Mouse (Mus musculus): ENCODE measurements at regions not wholly inside any gene's neighbourhood (a gene's known extent, or its start where the extent isn't known, plus 50 kb on each side); places are given as distances from the start of the nearest gene placed in this dataset.

- Histone ChIP-seq H3K4me3 (no peak overlapping the region), H3K9ac (replicated peaks) (no peak overlapping the region), H3K4me2 (replicated peaks) (no peak overlapping the region), H3K36me3 (no peaks in the 10 kb centered on the region), H3K9me3 (no peaks in the 10 kb centered on the region), H3K4me1 (no peaks in the 10 kb centered on the region; the same call in 1 of the 2 replicates), H3K27ac (replicated peaks) (no peak overlapping the region), H3K27me3 (no peaks in the 10 kb centered on the region)
- no peak for ATAC-seq (ENCODE audit: low FRiP score, low read depth)
- WGBS = 87% methylated on average over 2 of the region's 2 CpGs
Measured at GRCm38 (mm10) chr3:143713183-143713582, 491.8 kb downstream of the Lmo4 start.

DNA sequence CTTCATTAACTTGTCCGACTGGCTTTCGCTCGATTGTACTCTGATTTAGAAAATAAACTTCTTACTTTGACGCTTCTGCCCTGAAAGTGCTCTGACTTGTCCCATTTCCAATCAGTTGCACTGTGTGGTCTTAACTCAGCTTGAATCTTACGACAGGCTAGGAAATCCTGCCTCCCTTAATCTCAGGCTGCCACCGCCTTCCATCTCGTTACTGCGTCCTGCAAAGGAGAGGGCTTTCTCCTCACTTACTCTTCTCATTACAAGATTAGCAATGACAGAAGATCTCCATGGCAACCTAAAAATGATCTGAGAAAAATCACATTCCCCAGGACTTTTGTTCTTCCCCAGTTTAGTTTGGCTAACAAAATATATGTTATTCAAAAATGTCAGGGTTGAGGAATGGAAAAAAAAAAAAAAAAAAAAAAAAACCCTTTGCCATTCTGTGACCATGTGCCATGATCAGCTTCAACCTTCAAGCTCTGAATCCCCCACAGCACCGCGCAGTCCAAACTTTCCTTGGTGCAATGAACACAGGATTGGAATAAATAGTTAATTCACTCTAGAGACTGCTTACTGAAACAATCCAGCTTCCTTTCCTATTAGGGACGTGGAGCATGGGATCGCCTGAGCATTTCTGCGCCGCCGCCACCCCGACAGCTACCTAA, 494.1 kb downstream of the Lmo4 start:
- Histone ChIP-seq H3K36me3 (no peaks in the 10 kb centered on the region), H3K9ac (replicated peaks) (no peak overlapping the region), H3K4me2 (replicated peaks) (no peak overlapping the region), H3K4me1 (no peaks in the 10 kb centered on the region; the same call in 1 of the 2 replicates), H3K9me3 (no peaks in the 10 kb centered on the region), H3K27me3 (no peaks in the 10 kb centered on the region), H3K27ac (replicated peaks) (no peak overlapping the region), H3K4me3 (no peak overlapping the region)
- 39% methylated on average over 16 of the region's 16 CpGs for WGBS
- peak; percentile 71 for ATAC-seq (ENCODE audit: low FRiP score, low read depth)

- no peaks in the 10 kb centered on the region for H3K9me3 ChIP-seq
- no peak for ATAC-seq (ENCODE audit: low FRiP score, low read depth)
Measured at GRCm38 (mm10) chr3:143706679-143707078, 498.3 kb downstream of the Lmo4 start.

DNA sequence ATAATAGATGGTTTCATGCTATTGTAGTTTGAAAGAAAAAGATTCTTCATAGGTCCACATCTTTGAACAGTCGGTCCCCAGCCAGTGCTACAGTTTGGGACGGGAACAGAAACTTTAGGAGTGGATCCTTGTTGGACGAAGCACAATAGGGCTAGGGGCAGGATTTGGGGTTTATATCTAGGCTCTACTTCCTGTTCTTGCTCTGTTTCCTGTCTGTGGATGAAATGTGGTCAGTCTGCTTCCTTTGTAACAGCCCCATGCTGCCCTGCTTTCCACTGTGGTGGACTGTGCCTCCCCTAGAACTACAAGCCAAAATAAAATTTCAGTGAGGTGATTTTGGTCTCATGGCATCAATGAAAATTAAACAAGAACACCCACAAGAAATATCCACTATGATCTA, 510.2 kb downstream of the Lmo4 start:
- Histone ChIP-seq H3K4me1 (no peaks in the 10 kb centered on the region), H3K27me3 (no peaks in the 10 kb centered on the region), H3K27ac (replicated peaks) (no peak overlapping the region), H3K4me2 (replicated peaks) (no peak overlapping the region), H3K9ac (replicated peaks) (no peak overlapping the region), H3K4me3 (no peak overlapping the region), H3K36me3 (no peaks in the 10 kb centered on the region), H3K9me3 (no peaks in the 10 kb centered on the region)
- no peak for ATAC-seq (ENCODE audit: low FRiP score, low read depth)
- 82% methylated on average over 3 of the region's 3 CpGs for WGBS

More at GRCm38 (mm10) chr3:143706679-143707078, 498.3 kb downstream of the Lmo4 start:
- Histone ChIP-seq H3K4me3 (no peak overlapping the region), H3K4me2 (replicated peaks) (no peak overlapping the region), H3K27ac (replicated peaks) (no peak overlapping the region), H3K27me3 (no peaks in the 10 kb centered on the region), H3K4me1 (no peaks in the 10 kb centered on the region; the same call in 1 of the 2 replicates), H3K9ac (replicated peaks) (no peak overlapping the region), H3K36me3 (no peaks in the 10 kb centered on the region)
- 89% methylated on average over 1 of the region's 1 CpGs for WGBS

DNA sequence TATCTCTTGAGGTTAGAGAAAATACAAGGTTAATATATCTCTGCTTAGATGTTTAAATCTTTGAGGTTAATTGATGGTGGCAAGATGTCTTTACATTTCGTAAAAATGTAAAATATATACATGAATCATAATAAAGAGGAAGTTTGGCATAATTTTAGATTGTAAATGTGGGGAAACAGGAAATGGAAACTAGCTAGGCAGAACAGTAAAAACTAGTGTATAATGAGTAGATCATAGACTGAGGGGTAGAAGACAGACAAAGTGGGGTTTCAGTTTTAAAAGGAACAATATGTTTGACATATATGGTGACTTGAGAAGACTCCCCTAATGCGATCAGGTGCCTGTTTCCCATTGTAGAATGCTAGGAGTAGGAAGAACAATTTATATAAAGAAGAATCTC, 519.3 kb downstream of the Lmo4 start:
- Histone ChIP-seq H3K4me3 (no peak overlapping the region), H3K36me3 (no peaks in the 10 kb centered on the region), H3K27ac (replicated peaks) (no peak overlapping the region), H3K27me3 (no peaks in the 10 kb centered on the region), H3K9ac (replicated peaks) (no peak overlapping the region), H3K9me3 (no peaks in the 10 kb centered on the region), H3K4me2 (replicated peaks) (no peak overlapping the region), H3K4me1 (no peaks in the 10 kb centered on the region)
- ATAC-seq (ENCODE audit: low FRiP score, low read depth) = no peak
- WGBS = 83% methylated on average over 2 of the region's 2 CpGs

DNA sequence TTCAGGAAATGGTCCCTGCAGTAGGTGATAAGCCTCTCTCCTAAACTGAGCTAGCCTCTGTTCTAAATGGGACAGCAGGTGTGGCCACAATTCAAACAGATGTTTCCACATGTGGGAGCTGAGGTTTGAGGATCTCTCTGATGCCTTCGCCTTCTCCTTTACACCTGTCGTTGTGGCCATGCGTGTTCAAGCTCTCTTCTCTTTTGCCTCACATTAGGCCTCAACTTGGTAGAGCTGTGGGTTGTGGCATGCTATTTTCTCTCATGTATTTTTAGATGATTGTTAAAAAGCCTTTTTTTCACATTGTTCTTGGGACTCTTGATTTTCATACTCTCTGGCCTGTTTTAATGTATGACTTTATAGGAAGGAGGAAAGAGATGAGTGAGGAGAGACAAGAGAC, 526.8 kb downstream of the Lmo4 start:
- no peak overlapping the region for H3K9ac ChIP-seq (replicated peaks)
- ATAC-seq (ENCODE audit: low FRiP score, low read depth) = no peak
- whole genome bisulfite sequencing = 94% methylated on average over 3 of the region's 3 CpGs

DNA sequence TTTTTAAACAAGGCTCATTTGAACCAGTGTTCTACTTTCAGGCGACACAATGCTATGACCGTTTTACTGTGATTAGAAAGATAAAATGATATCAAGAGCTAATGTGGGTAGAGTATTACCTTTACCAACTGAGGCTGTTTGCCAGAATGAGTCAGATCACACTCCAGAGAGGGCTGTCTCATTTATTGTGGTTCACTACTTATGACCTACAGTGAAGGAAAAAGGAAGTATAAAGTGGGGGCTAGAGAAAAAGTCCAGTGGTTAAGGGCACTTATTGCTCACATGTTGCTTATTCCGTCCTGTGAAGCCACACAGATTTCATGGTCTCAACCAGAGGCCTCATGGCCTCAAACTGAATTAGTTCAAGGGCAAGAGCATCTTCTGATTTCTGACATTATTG, 530.2 kb downstream of the Lmo4 start:
- ATAC-seq (ENCODE audit: low FRiP score, low read depth) = no peak
- Histone ChIP-seq H3K4me1 (no peaks in the 10 kb centered on the region), H3K27ac (replicated peaks) (no peak overlapping the region), H3K9ac (replicated peaks) (no peak overlapping the region), H3K36me3 (no peaks in the 10 kb centered on the region), H3K4me2 (replicated peaks) (no peak overlapping the region), H3K4me3 (no peak overlapping the region), H3K27me3 (no peaks in the 10 kb centered on the region), H3K9me3 (no peaks in the 10 kb centered on the region)
- WGBS = 93% methylated on average over 3 of the region's 3 CpGs

More for the DNA sequence above, 526.8 kb downstream of the Lmo4 start:
- no peaks in the 10 kb centered on the region for H3K27me3 ChIP-seq
- no peaks in the 10 kb centered on the region for H3K4me1 ChIP-seq
- no peaks in the 10 kb centered on the region for H3K9me3 ChIP-seq
- H3K36me3 ChIP-seq = no peaks in the 10 kb centered on the region
- no peak overlapping the region for H3K27ac ChIP-seq (replicated peaks)
- no peak overlapping the region for H3K4me3 ChIP-seq
- no peak overlapping the region for H3K4me2 ChIP-seq (replicated peaks)

GRCm38 (mm10) chr3:143674446-143674845, 530.6 kb downstream of the Lmo4 start:
- H3K36me3 ChIP-seq = no peaks in the 10 kb centered on the region
- ATAC-seq (ENCODE audit: low FRiP score, low read depth) = no peak
- H3K4me1 ChIP-seq = no peaks in the 10 kb centered on the region
- H3K4me3 ChIP-seq = no peak overlapping the region
- H3K27ac ChIP-seq (replicated peaks) = no peak overlapping the region
- H3K27me3 ChIP-seq = no peaks in the 10 kb centered on the region
- no peak overlapping the region for H3K9ac ChIP-seq (replicated peaks)
- H3K9me3 ChIP-seq = no peaks in the 10 kb centered on the region
- WGBS = 88% methylated on average over 7 of the region's 7 CpGs
- H3K4me2 ChIP-seq (replicated peaks) = no peak overlapping the region

DNA sequence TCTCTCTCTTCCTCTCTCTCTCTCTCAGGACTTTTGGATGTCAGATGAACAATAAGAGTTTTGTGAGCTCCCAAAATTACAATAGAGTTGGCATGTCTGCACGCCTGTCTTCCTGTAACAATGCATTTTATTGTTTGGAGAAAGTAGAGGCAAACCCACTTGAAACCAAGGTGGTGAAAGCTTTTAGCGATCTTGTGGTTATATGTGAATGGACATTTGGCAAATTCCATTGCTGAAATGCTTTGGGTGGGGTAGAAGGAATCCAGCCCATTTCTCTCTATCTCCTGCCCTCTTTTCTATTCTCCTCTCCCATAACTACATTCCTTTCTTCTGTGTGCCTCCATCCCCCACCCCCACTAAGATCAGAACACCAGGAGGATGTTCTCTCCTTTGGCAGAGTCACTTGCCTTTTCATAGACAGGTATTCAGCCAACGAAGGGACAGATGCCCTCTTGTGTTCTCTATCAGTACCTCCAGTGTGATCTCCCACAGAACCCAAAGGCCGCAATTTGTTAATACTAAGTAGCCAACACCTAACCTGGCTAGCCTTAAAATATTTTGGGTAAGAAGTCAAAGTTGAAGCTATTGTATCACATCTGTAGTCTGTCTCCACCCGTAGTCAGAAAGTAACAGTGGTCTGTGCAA, 542.9 kb downstream of the Lmo4 start:
- no peaks in the 10 kb centered on the region for H3K36me3 ChIP-seq
- no peak overlapping the region for H3K27ac ChIP-seq (replicated peaks)
- no peak overlapping the region for H3K4me3 ChIP-seq
- H3K4me1 ChIP-seq = no peaks in the 10 kb centered on the region
- 84% methylated on average over 5 of the region's 5 CpGs for WGBS
- H3K4me2 ChIP-seq (replicated peaks) = no peak overlapping the region
- no peak for ATAC-seq (ENCODE audit: low FRiP score, low read depth)
- H3K27me3 ChIP-seq = no peaks in the 10 kb centered on the region
- no peaks in the 10 kb centered on the region for H3K9me3 ChIP-seq
- H3K9ac ChIP-seq (replicated peaks) = no peak overlapping the region

DNA sequence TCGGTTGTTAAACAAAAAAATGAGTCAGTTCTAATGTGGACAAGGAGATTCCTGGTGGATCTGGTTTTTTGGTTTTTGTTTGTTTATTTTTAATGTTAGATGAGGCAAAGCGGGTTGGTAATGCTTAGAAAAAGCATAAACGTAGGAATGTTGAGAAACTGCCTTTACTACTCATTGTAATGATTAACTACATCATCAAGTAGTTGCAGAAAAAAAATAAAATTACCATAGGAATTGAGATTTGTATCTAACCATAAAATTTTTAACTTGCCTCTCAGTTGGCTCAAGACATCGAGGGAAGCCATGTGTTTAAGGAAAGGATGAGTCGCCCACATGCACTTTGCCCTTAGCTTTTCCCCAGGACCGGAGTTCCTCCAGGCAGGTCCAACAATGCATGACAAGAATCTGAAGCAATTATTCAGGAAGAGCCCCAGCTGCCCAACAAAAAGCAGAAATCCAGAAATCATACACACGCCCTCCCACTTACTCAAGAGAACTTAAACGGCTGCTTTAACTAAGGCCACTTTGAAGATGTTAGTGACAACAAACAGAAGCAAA, 545.5 kb downstream of the Lmo4 start:
- no peaks in the 10 kb centered on the region for H3K9me3 ChIP-seq
- H3K4me1 ChIP-seq = no peaks in the 10 kb centered on the region
- H3K36me3 ChIP-seq = no peaks in the 10 kb centered on the region
- H3K4me2 ChIP-seq (replicated peaks) = no peak overlapping the region
- no peak for ATAC-seq (ENCODE audit: low FRiP score, low read depth)
- 83% methylated on average over 8 of the region's 8 CpGs for WGBS
- H3K9ac ChIP-seq (replicated peaks) = no peak overlapping the region
- no peaks in the 10 kb centered on the region for H3K27me3 ChIP-seq
- no peak overlapping the region for H3K4me3 ChIP-seq
- no peak overlapping the region for H3K27ac ChIP-seq (replicated peaks)

DNA sequence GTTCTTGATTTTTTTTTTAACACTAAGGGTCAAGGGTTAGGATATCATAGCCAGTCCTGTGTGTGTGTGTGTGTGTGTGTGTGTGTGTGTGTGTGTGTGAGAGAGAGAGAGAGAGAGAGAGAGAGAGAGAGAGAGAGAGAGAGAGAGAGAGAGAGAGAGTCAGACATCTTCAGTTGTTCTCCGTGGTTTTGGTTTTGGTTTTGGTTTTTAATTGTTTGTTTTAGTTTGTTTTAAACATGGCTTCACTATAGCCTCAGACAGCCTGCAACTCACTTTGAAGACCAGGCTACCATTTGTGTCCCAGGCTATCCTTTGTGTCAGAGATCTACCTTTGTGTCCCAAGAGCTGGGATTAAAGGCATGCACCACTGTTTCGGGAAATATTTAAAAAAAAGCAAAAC, 557.8 kb downstream of the Lmo4 start:
- ATAC-seq (ENCODE audit: low FRiP score, low read depth) = no peak
- 92% methylated on average over 2 of the region's 2 CpGs for WGBS
- no peak overlapping the region for H3K9ac ChIP-seq (replicated peaks)
- no peaks in the 10 kb centered on the region for H3K27me3 ChIP-seq
- H3K4me2 ChIP-seq (replicated peaks) = no peak overlapping the region
- H3K4me1 ChIP-seq = no peaks in the 10 kb centered on the region
- H3K4me3 ChIP-seq = no peak overlapping the region
- H3K9me3 ChIP-seq = no peaks in the 10 kb centered on the region
- no peaks in the 10 kb centered on the region for H3K36me3 ChIP-seq
- H3K27ac ChIP-seq (replicated peaks) = no peak overlapping the region

- WGBS = 75% methylated on average over 7 of the region's 7 CpGs
- no peak for ATAC-seq (ENCODE audit: low FRiP score, low read depth)
- H3K9me3 ChIP-seq = no peaks in the 10 kb centered on the region
- H3K27ac ChIP-seq (replicated peaks) = no peak overlapping the region
- no peaks in the 10 kb centered on the region for H3K36me3 ChIP-seq
- no peak overlapping the region for H3K4me3 ChIP-seq
- H3K4me2 ChIP-seq (replicated peaks) = no peak overlapping the region
- H3K9ac ChIP-seq (replicated peaks) = no peak overlapping the region
- no peaks in the 10 kb centered on the region for H3K4me1 ChIP-seq
- H3K27me3 ChIP-seq = no peaks in the 10 kb centered on the region
Measured at GRCm38 (mm10) chr3:143646836-143647235, 558.2 kb downstream of the Lmo4 start.
